Mouse (Mus musculus): ENCODE data around the gene Gm6408. TPM values are rescaled to one million over a fixed set of nuclear protein-coding genes. Genes with fewer than 3 reads are reported as not detected.

The Gm6408 gene
- polyA plus RNA-seq (2017; shearing (Covaris generic)) = under 1 TPM in 1 of 2 experiments, not detected in 1; 0.33 TPM

DNA sequence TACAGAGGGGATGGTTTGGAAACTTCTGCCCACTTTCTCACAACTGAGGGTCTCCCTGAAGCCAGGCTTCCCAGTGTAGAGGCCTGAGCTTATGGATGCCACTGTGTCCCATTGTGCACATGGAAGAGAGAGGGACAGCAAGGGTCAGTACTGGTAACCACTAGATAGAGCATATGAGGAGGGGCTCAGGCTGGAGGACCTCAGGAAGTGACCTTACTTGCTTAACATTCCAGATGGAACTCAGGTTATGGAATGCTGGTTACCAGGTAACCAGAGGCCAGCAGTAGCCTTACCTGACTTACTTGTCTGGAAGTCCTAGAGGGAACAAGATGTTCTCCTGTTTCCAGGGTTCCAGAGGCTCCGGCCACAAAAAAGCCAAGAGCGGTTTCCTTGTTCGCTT, at the start of gene Gm6408:
TSS of gene Gm6408 (plus strand) at position 301 of the 400 bp plus-strand sequence.

DNA sequence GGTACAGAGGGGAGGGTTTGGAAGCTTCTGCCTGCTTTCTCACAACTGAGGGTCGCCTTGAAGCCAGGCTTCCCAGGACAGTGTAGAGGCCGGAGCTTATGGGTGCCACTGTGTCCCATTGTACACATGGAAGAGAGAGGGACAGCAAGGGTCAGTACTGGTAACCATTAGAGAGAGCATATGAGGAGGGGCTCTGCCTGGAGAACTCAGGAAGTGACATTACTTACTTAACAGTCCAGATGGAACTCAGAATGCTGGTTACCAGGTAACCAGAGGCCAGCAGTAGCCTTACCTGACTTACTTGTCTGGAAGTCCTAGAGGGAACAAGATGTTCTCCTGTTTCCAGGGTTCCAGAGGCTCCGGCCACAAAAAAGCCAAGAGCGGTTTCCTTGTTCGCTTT, 9.3 kb downstream of the Gm6408 start, which contains the start of gene Gm6370:
TSS of gene Gm6370 (plus strand) at position 301 of the 400 bp plus-strand sequence.

DNA sequence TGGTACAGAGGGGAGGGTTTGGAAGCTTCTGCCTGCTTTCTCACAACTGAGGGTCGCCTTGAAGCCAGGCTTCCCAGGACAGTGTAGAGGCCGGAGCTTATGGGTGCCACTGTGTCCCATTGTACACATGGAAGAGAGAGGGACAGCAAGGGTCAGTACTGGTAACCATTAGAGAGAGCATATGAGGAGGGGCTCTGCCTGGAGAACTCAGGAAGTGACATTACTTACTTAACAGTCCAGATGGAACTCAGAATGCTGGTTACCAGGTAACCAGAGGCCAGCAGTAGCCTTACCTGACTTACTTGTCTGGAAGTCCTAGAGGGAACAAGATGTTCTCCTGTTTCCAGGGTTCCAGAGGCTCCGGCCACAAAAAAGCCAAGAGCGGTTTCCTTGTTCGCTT, 20.3 kb downstream of the Gm6408 start, which contains the start of gene 4930449I24Rik:
TSS of gene 4930449I24Rik (plus strand) at position 301 of the 400 bp plus-strand sequence.

DNA sequence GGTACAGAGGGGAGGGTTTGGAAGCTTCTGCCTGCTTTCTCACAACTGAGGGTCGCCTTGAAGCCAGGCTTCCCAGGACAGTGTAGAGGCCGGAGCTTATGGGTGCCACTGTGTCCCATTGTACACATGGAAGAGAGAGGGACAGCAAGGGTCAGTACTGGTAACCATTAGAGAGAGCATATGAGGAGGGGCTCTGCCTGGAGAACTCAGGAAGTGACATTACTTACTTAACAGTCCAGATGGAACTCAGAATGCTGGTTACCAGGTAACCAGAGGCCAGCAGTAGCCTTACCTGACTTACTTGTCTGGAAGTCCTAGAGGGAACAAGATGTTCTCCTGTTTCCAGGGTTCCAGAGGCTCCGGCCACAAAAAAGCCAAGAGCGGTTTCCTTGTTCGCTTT, 32.1 kb downstream of the Gm6408 start, which contains the start of gene Gm3402:
TSS of gene Gm3402 (plus strand) at position 301 of the 400 bp plus-strand sequence.

DNA sequence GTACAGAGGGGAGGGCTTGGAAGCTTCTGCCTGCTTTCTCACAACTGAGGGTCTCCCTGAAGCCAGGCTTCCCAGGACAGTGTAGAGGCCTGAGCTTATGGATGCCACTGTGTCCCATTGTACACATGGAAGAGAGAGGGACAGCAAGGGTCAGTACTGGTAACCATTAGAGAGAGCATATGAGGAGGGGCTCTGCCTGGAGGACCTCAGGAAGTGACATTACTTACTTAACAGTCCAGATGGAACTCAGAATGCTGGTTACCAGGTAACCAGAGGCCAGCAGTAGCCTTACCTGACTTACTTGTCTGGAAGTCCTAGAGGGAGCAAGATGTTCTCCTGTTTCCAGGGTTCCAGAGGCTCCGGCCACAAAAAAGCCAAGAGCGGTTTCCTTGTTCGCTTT, 43.7 kb downstream of the Gm6408 start, which contains the start of gene Gm3404:
TSS of gene Gm3404 (plus strand) at position 301 of the 400 bp plus-strand sequence.

Other genes with a start within 250 kb of the Gm6408 start
- gene Wasf3, start 97.0 kb upstream of the Gm6408 start, polyA plus RNA-seq (2017; shearing (Covaris generic)) = under 1 TPM; 0.04 to 0.09 TPM
- not detected for gene Gm6370, start 9.4 kb downstream of the Gm6408 start, polyA plus RNA-seq (2017; shearing (Covaris generic))
- gene 4930449I24Rik, start 20.4 kb downstream of the Gm6408 start, polyA plus RNA-seq (2017; shearing (Covaris generic)) = not detected
- gene Gm3402, start 32.2 kb downstream of the Gm6408 start, polyA plus RNA-seq (2017; shearing (Covaris generic)) = not detected
- gene Gm3404, start 43.8 kb downstream of the Gm6408 start, polyA plus RNA-seq (2017; shearing (Covaris generic)) = not detected
- not detected for gene Gm3409, start 55.7 kb downstream of the Gm6408 start, polyA plus RNA-seq (2017; shearing (Covaris generic))
- not detected for gene Gm3415, start 74.2 kb downstream of the Gm6408 start, polyA plus RNA-seq (2017; shearing (Covaris generic))
- under 1 TPM in 1 of 2 experiments, not detected in 1; 0.17 TPM for gene Gpr12, start 103.3 kb downstream of the Gm6408 start, polyA plus RNA-seq (2017; shearing (Covaris generic))